ENCODE assay signal across 10 mouse cellular contexts in genomic region chr8:45998228-45998627, GRCm38 (mm10). TPM values are rescaled to one million over a fixed set of nuclear protein-coding genes. Genes with fewer than 3 reads are reported as not detected.
A peak's percentile ranks its signal among the peaks of the same experiment; 100 is the strongest.
DNase-seq lines count a peak whose midpoint lies in the region; ATAC-seq and TF ChIP-seq lines count a peak whose summit lies in the region.
"Had no signal": no experiment of that assay in that cellular context is flagged by ENCODE, and none has a peak within 500 bp of the region (broad histone marks: within the 10 kb centered on the region; RNA-seq: fewer than 3 reads in every experiment).

No protein-coding gene starts in this region.

- peaks cover 7% of the 10 kb centered on the region; the same call in 1 of the 2 replicates for H3K4me1 ChIP-seq in hindbrain, embryonic 13.5 days (replicated peaks)
- peaks cover 25% of the 10 kb centered on the region for H3K4me1 ChIP-seq in hindbrain, embryonic 10.5 days (replicated peaks)
- H3K4me1 ChIP-seq in midbrain, embryonic 14.5 days (ENCODE audit: control insufficient read depth, insufficient read depth, low read length): no peaks in the 10 kb centered on the region; the same call in none of the 2 replicates
- peaks cover 27% of the 10 kb centered on the region for H3K4me1 ChIP-seq in midbrain, embryonic 10.5 days
- no peaks in the 10 kb centered on the region for H3K4me1 ChIP-seq in intestine, embryonic 16.5 days (ENCODE audit: control insufficient read depth, insufficient read depth, low read length)
- H3K4me1 ChIP-seq in stomach, postnatal 0 days (replicated peaks; ENCODE audit: control insufficient read depth, insufficient read depth): no peaks in the 10 kb centered on the region

- intact Hi-C loops in gastrocnemius, postnatal 14 days (cut with DNase I; ENCODE audit: low total_unique reads): no loop called here

- no peak overlapping the region for H3K27ac ChIP-seq in hindbrain, embryonic 13.5 days
- H3K27ac ChIP-seq in hindbrain, embryonic 10.5 days: no peak overlapping the region
- no peak overlapping the region for H3K27ac ChIP-seq in midbrain, embryonic 14.5 days (replicated peaks; ENCODE audit: low read depth, low read length)
- H3K27ac ChIP-seq in midbrain, embryonic 10.5 days (replicated peaks): no peak overlapping the region
- H3K27ac ChIP-seq in intestine, embryonic 16.5 days (ENCODE audit: low read length): no peak overlapping the region
- H3K27ac ChIP-seq in stomach, postnatal 0 days (replicated peaks): no peak overlapping the region

- no peak overlapping the region; the same call in 1 of the 2 replicates for H3K9ac ChIP-seq in hindbrain, embryonic 13.5 days
- H3K9ac ChIP-seq in midbrain, embryonic 14.5 days (replicated peaks; ENCODE audit: low read length): no peak overlapping the region
- H3K9ac ChIP-seq in intestine, embryonic 16.5 days (ENCODE audit: low read depth, low read length): no peak overlapping the region
- no peak overlapping the region for H3K9ac ChIP-seq in stomach, postnatal 0 days (ENCODE audit: low read length)

- peak overlapping the region; percentile 78 for H3K4me2 ChIP-seq in hindbrain, embryonic 13.5 days
- H3K4me2 ChIP-seq in midbrain, embryonic 14.5 days (ENCODE audit: low read length): peak overlapping the region; percentile 83
- H3K4me2 ChIP-seq in intestine, embryonic 16.5 days (ENCODE audit: low read depth, low read length): peak overlapping the region; percentile 33; the same call in 1 of the 2 replicates
- peak overlapping the region; percentile 12 for H3K4me2 ChIP-seq in stomach, postnatal 0 days (replicated peaks; ENCODE audit: low read depth)

- no peaks in the 10 kb centered on the region for H3K9me3 ChIP-seq in hindbrain, embryonic 13.5 days
- H3K9me3 ChIP-seq in hindbrain, embryonic 10.5 days: no peaks in the 10 kb centered on the region
- no peaks in the 10 kb centered on the region for H3K9me3 ChIP-seq in midbrain, embryonic 14.5 days (ENCODE audit: control insufficient read depth, low read length)
- H3K9me3 ChIP-seq in midbrain, embryonic 10.5 days (replicated peaks): no peaks in the 10 kb centered on the region
- no peaks in the 10 kb centered on the region for H3K9me3 ChIP-seq in intestine, embryonic 16.5 days (ENCODE audit: control insufficient read depth, low read length)
- no peaks in the 10 kb centered on the region for H3K9me3 ChIP-seq in stomach, postnatal 0 days (ENCODE audit: control insufficient read depth, low read length)

- ATAC-seq in hindbrain, embryonic 13.5 days (ENCODE audit: low FRiP score): no peak
- ATAC-seq in midbrain, embryonic 14.5 days (ENCODE audit: low FRiP score, low TSS enrichment): no peak
- ATAC-seq in intestine, embryonic 16.5 days: no peak
- no peak for ATAC-seq in stomach, postnatal 0 days (ENCODE audit: low FRiP score, low TSS enrichment)

- TF ChIP-seq EP300 in stomach, postnatal 0 days (optimal IDR thresholded peaks at IDR 0.05): no peak

- DNase-seq in hindbrain, embryonic 10.5 days (ENCODE audit: low spot score): no peak
- DNase-seq in midbrain, embryonic 14.5 days: no peak
- DNase-seq in midbrain, embryonic 10.5 days (ENCODE audit: low spot score): no peak
- no peak for DNase-seq in stomach, postnatal 0 days (ENCODE audit: low spot score)
- DNase-seq in gastrocnemius, postnatal 14 days: no peak
- no peak for DNase-seq in cerebellum, postnatal 25 days
- DNase-seq: gastrocnemius, postnatal 25 days; layer of hippocampus, adult 9-11 months had no signal

- peaks cover 26% of the 10 kb centered on the region for H3K36me3 ChIP-seq in hindbrain, embryonic 13.5 days
- peaks cover 33% of the 10 kb centered on the region for H3K36me3 ChIP-seq in hindbrain, embryonic 10.5 days
- H3K36me3 ChIP-seq in midbrain, embryonic 14.5 days (ENCODE audit: control insufficient read depth, insufficient read depth, low read length): peaks cover 29% of the 10 kb centered on the region
- H3K36me3 ChIP-seq in midbrain, embryonic 10.5 days: peaks cover 42% of the 10 kb centered on the region
- 0 out of 2 replicates have a peak, but pooled peaks cover 2% of the 10 kb centered on the region for H3K36me3 ChIP-seq in intestine, embryonic 16.5 days (ENCODE audit: control insufficient read depth, insufficient read depth, low read length)
- H3K36me3 ChIP-seq in stomach, postnatal 0 days (ENCODE audit: control insufficient read depth, insufficient read depth, low read length): peaks cover 10% of the 10 kb centered on the region; the same call in 1 of the 2 replicates

- WGBS in hindbrain, embryonic 13.5 days: 87% methylated on average over 2 of the region's 2 CpGs
- WGBS in hindbrain, embryonic 10.5 days: 91% methylated on average over 2 of the region's 2 CpGs
- 93% methylated on average over 2 of the region's 2 CpGs for WGBS in midbrain, embryonic 14.5 days
- WGBS in midbrain, embryonic 10.5 days: 85% methylated on average over 2 of the region's 2 CpGs
- WGBS in intestine, embryonic 16.5 days: 83% methylated on average over 2 of the region's 2 CpGs
- 73% methylated on average over 2 of the region's 2 CpGs for WGBS in stomach, postnatal 0 days

- H3K4me3 ChIP-seq in hindbrain, embryonic 13.5 days: no peak overlapping the region
- H3K4me3 ChIP-seq in hindbrain, embryonic 10.5 days: no peak overlapping the region
- H3K4me3 ChIP-seq in midbrain, embryonic 14.5 days (replicated peaks; ENCODE audit: low read depth, low read length): no peak overlapping the region
- H3K4me3 ChIP-seq in midbrain, embryonic 10.5 days: no peak overlapping the region
- peak overlapping the region; percentile 31 for H3K4me3 ChIP-seq in intestine, embryonic 16.5 days (ENCODE audit: low read length)
- no peak overlapping the region for H3K4me3 ChIP-seq in stomach, postnatal 0 days (ENCODE audit: low read depth, low read length)

- peak; percentile 58 for TF ChIP-seq CTCF in stomach, postnatal 0 days (IDR thresholded peaks at IDR 0.05; ENCODE audit: low read depth)

- H3K27me3 ChIP-seq in hindbrain, embryonic 13.5 days: no peaks in the 10 kb centered on the region
- no peaks in the 10 kb centered on the region for H3K27me3 ChIP-seq in hindbrain, embryonic 10.5 days (ENCODE audit: insufficient read depth, poor library complexity, severe bottlenecking)
- H3K27me3 ChIP-seq in midbrain, embryonic 14.5 days (ENCODE audit: control insufficient read depth, insufficient read depth, low read length): no peaks in the 10 kb centered on the region
- H3K27me3 ChIP-seq in midbrain, embryonic 10.5 days (ENCODE audit: low read depth, poor library complexity, severe bottlenecking): no peaks in the 10 kb centered on the region
- H3K27me3 ChIP-seq in intestine, embryonic 16.5 days (replicated peaks; ENCODE audit: control insufficient read depth, insufficient read depth, low read length): no peaks in the 10 kb centered on the region
- H3K27me3 ChIP-seq in stomach, postnatal 0 days (ENCODE audit: control insufficient read depth, insufficient read depth, low read length): no peaks in the 10 kb centered on the region

RNA-seq across cellular contexts. Expression of gene Lrp2bp, which starts 0.9 kb away (rescaled TPM):
- 0.48 and 0.65 TPM in 2 replicates for polyA plus RNA-seq in hindbrain, embryonic 13.5 days (2015; fragmentation: Nextera tagmentation; extraction: Ambion mirVana)
- 0.10 and 0.26 TPM in 2 replicates for polyA plus RNA-seq in hindbrain, embryonic 10.5 days (2016; fragmentation: Nextera tagmentation; extraction: Ambion mirVana)
- 0.86 and 0.91 TPM in 2 replicates for polyA plus RNA-seq in midbrain, embryonic 14.5 days (2014; fragmentation: Nextera tagmentation; extraction: Ambion mirVana)
- polyA plus RNA-seq in midbrain, embryonic 10.5 days (2016; fragmentation: Nextera tagmentation; extraction: Ambion mirVana): 0.10 and 0.40 TPM in 2 replicates
- 0.38 and 1.0 TPM in 2 replicates for polyA plus RNA-seq in intestine, embryonic 16.5 days (2015; fragmentation: Nextera tagmentation; extraction: Ambion mirVana)
- 0.15 and 0.24 TPM in 2 replicates for polyA plus RNA-seq in stomach, postnatal 0 days (2015; fragmentation: Nextera tagmentation; extraction: Ambion mirVana)
- 1 to 10 TPM; 3.0 TPM for total RNA-seq in gastrocnemius, postnatal 14 days (2021)

RNA-seq across cellular contexts. Expression of gene Ankrd37, which starts 7.3 kb away (rescaled TPM):
- 31.2 and 32.0 TPM in 2 replicates for polyA plus RNA-seq in hindbrain, embryonic 13.5 days (2015; fragmentation: Nextera tagmentation; extraction: Ambion mirVana)
- 18.6 and 19.0 TPM in 2 replicates for polyA plus RNA-seq in hindbrain, embryonic 10.5 days (2016; fragmentation: Nextera tagmentation; extraction: Ambion mirVana)
- polyA plus RNA-seq in midbrain, embryonic 14.5 days (2014; fragmentation: Nextera tagmentation; extraction: Ambion mirVana): 37.5 and 43.6 TPM in 2 replicates
- polyA plus RNA-seq in midbrain, embryonic 10.5 days (2016; fragmentation: Nextera tagmentation; extraction: Ambion mirVana): 21.1 and 23.2 TPM in 2 replicates
- 31.7 and 43.8 TPM in 2 replicates for polyA plus RNA-seq in intestine, embryonic 16.5 days (2015; fragmentation: Nextera tagmentation; extraction: Ambion mirVana)
- polyA plus RNA-seq in stomach, postnatal 0 days (2015; fragmentation: Nextera tagmentation; extraction: Ambion mirVana): 16.0 and 17.7 TPM in 2 replicates
- total RNA-seq in gastrocnemius, postnatal 14 days (2021): 1 to 10 TPM; 1.2 to 2.6 TPM

RNA-seq across cellular contexts. Expression of gene Ufsp2, which starts 22.9 kb away (rescaled TPM):
- 67.4 and 70.4 TPM in 2 replicates for polyA plus RNA-seq in hindbrain, embryonic 13.5 days (2015; fragmentation: Nextera tagmentation; extraction: Ambion mirVana)
- 49.0 and 60.8 TPM in 2 replicates for polyA plus RNA-seq in hindbrain, embryonic 10.5 days (2016; fragmentation: Nextera tagmentation; extraction: Ambion mirVana)
- 58.6 and 62.9 TPM in 2 replicates for polyA plus RNA-seq in midbrain, embryonic 14.5 days (2014; fragmentation: Nextera tagmentation; extraction: Ambion mirVana)
- 60.7 and 62.2 TPM in 2 replicates for polyA plus RNA-seq in midbrain, embryonic 10.5 days (2016; fragmentation: Nextera tagmentation; extraction: Ambion mirVana)
- polyA plus RNA-seq in intestine, embryonic 16.5 days (2015; fragmentation: Nextera tagmentation; extraction: Ambion mirVana): 78.0 and 83.1 TPM in 2 replicates
- polyA plus RNA-seq in stomach, postnatal 0 days (2015; fragmentation: Nextera tagmentation; extraction: Ambion mirVana): 68.8 and 73.8 TPM in 2 replicates
- 10 to 100 TPM; 36.1 to 36.7 TPM for total RNA-seq in gastrocnemius, postnatal 14 days (2021)

RNA-seq across cellular contexts. Expression of gene 1700029J07Rik, which starts 23.2 kb away (rescaled TPM):
- polyA plus RNA-seq in hindbrain, embryonic 13.5 days (2015; fragmentation: Nextera tagmentation; extraction: Ambion mirVana): 5.6 and 5.8 TPM in 2 replicates
- polyA plus RNA-seq in hindbrain, embryonic 10.5 days (2016; fragmentation: Nextera tagmentation; extraction: Ambion mirVana): 3.8 and 4.5 TPM in 2 replicates
- 4.0 and 4.5 TPM in 2 replicates for polyA plus RNA-seq in midbrain, embryonic 14.5 days (2014; fragmentation: Nextera tagmentation; extraction: Ambion mirVana)
- 3.2 and 3.3 TPM in 2 replicates for polyA plus RNA-seq in midbrain, embryonic 10.5 days (2016; fragmentation: Nextera tagmentation; extraction: Ambion mirVana)
- 2.2 and 2.4 TPM in 2 replicates for polyA plus RNA-seq in intestine, embryonic 16.5 days (2015; fragmentation: Nextera tagmentation; extraction: Ambion mirVana)
- 1.2 and 1.7 TPM in 2 replicates for polyA plus RNA-seq in stomach, postnatal 0 days (2015; fragmentation: Nextera tagmentation; extraction: Ambion mirVana)
- total RNA-seq in gastrocnemius, postnatal 14 days (2021): under 1 TPM; 0.53 to 0.80 TPM

Comparison
In these comparisons a context has a peak if more than half of its experiments do, and no peak if none do; other contexts are left out.
1. H3K4me2 ChIP-seq: peak in every context shown above with its lines; median percentile 83 in midbrain, embryonic 14.5 days; 78 in hindbrain, embryonic 13.5 days; 33 in intestine, embryonic 16.5 days; 12 in stomach, postnatal 0 days.